Mouse (Mus musculus) left cerebral cortex, adult 11 months (tissue): ENCODE data around the gene Tmem102.

ENCODE experiments used
- DNase-seq: peaks from one replicate; pipeline ENCODE4 v3.0.0; 2022; ENCODE audit warnings: low spot score

Tmem102 gene

DNA sequence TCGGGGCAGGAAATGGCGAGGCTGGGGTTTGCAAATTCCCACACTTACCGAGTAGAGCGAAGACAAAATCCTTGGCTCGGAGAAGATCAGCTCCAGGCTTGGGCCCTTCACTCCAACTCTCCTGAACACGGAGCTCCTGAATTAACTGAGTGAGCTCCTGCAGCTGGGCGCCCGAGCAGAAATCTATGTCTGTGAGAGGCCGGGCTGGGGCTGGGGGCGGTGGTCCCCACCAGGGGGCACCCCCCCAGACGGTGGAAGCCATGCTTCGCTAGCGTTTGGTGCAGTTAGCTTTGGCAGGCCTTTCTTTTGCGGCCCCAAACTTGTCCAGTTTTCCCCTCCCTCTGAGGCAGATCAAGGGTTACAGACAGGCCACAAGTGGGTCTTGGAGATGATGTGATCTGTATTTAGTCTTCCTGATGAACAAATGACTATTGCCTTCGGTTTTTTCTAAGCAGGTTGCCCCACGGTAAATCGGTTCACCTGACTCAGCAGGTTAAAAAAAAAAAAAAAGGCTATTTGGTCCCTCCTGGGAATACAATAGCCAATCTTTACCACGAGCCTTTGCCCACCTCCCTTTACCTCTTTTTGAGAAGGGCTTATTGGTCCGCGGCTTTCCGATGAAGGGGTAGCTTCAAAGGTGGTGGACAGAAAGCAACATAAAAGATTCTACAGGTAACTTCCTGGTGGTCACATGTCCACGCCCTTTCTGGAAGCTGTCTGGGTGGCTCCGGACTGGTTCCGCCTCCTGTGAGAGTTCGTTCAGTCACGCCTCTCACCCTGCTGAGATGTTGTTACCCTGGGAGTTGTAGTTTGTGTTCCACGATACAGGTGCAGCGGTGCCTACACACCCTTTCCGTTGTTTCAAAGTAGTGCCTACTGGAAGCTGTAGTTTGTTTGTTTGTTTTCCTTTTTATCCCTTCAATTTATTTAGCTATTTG is at the start of gene Tmem102:
Gene Tmem102 (minus strand): TSS at position 653 of the 938 bp plus-strand sequence.
- DNase-seq: no peak

- DNase-seq: no peak
Measured at GRCm38 (mm10) chr11:69854680-69855079, 49.3 kb upstream of the Tmem102 start.

DNA sequence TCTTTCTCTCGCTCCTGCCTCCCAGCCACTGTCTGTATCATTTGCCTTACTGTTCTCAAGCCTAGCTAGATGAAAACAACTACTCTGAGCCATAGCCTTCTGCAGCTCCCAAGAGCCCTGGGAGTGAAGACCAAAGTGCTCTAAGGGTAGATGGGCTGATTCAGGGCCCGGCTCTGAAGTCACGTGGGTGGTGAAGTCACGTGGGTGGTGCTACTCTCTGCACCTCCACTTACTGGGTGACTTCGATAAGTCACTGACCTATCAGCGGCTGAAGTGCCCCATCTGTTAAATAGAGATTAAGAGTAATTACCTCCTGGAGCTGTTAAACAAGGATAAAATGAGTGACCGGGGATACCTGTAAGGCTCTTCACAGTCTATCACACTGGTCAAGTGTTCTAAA is 48.6 kb upstream of the Tmem102 start:
- DNase-seq: no peak

DNA sequence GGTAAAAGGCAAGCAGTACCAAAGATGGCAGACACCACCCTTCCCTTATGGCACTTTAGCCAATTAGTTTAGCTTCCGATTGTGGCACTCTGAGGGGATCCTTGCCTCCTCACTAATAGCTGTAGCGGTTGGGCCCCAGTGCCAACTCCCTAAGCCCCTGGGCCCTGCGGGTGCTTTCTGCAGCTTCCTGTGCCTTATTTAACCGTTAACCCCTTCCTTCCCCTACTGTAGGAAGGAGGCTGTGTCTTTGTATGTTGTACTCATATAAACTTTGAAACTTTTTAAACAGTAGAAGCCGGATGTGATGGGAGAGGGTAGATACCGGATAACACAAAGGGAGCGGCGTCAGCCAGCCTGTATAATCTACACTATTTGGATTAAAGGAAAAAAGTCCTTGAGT is 45.3 kb upstream of the Tmem102 start:
- no peak for DNase-seq

DNA sequence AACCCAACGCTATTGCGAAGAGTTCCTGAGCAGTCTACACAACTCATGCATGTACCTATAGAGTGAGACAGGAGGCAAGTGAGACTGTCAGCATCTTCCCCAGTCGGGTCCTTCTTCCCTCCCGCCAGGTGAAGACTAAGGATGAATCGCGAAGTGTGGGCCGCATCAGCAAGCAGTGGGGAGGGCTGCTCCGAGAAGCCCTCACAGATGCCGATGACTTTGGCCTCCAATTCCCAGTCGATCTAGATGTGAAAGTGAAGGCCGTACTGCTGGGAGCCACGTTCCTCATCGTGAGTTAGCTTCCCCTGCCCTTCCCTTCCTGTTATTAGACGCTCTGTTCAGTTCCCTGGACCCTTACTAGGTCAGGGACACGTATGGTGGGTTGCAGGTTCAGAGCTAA is 44.5 kb upstream of the Tmem102 start:
- no peak for DNase-seq

- DNase-seq: no peak
Measured at GRCm38 (mm10) chr11:69849128-69849527, 43.7 kb upstream of the Tmem102 start.

DNA sequence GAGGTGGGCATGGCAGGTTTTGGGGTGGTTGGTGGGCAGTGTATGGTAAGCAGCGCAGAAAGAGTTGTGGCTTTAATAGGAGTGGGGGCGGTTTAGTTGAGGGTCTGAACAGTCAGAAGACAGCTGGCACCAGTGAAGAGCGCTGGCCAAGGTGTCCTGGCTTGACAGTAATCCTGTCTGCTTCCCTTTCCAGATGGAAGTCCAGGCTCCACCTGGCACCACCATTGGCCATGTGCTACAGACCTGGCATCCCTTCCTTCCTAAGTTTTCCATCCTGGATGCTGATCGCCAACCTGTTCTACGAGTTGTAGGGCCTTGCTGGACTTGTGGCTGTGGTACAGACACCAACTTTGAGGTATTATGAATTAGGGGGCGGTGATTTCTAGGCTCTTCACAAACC is 42.6 kb upstream of the Tmem102 start:
- no peak for DNase-seq

DNA sequence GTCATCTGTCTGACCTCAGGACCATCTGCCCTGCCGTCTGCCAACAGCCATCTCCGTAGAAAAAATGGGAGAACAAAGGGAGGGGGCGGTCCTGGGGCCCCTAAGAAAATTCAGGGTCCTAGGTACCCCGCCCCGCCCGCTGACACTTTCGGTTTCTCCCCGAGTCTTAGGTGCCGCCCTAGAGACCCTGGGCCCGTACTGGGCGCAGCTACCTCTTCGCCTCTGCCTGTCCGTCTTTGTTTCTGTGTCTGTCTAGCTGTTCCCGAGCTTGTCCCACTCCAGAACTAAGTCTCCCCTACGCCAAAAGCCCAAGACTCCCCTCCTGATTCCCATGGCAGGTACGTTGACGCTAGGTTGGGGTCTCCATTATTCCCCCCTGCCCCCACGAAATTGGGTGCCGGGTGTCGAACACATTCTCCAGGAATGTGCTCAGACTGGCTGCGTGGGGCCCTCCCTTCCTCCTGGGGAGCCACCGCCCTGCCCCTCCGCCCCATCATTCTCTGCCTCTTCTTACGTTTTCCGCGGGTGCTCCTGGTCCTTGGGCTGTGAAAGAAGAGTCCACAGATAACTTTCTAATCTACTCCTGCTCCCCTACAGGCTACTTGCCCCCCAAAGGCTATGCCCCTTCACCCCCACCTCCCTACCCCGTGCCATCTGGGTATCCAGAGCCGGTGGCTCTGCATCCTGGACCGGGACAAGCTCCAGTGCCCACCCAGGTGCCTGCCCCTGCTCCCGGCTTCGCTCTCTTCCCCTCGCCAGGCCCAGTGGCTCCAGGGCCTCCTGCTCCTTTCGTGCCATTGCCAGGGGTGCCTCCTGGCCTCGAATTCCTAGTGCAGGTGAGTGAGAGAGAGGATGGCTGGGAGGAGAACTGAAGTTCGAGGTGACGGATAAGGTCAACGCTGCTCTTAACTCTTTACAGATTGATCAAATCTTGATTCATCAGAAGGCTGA is 41.6 kb upstream of the Tmem102 start:
- DNase-seq: no peak

- peak; percentile 69 for DNase-seq
Measured at GRCm38 (mm10) chr11:69846198-69846680, 40.8 kb upstream of the Tmem102 start, which contains the start of gene Plscr3. Gene Plscr3 (plus strand): TSS chr11:69846376.

- DNase-seq: no peak
Measured at GRCm38 (mm10) chr11:69838714-69839104, 33.3 kb upstream of the Tmem102 start.

GRCm38 (mm10) chr11:69837952-69838713 is 32.7 kb upstream of the Tmem102 start, which contains the start of gene Tmem256:
Gene Tmem256 (plus strand): TSS chr11:69838514.
- DNase-seq: peak; percentile 98

- DNase-seq: peak; percentile 39
Measured at GRCm38 (mm10) chr11:69837604-69837951, 32.2 kb upstream of the Tmem102 start, which contains the start of gene Nlgn2. Gene Nlgn2 (minus strand): TSS chr11:69837784.

DNA sequence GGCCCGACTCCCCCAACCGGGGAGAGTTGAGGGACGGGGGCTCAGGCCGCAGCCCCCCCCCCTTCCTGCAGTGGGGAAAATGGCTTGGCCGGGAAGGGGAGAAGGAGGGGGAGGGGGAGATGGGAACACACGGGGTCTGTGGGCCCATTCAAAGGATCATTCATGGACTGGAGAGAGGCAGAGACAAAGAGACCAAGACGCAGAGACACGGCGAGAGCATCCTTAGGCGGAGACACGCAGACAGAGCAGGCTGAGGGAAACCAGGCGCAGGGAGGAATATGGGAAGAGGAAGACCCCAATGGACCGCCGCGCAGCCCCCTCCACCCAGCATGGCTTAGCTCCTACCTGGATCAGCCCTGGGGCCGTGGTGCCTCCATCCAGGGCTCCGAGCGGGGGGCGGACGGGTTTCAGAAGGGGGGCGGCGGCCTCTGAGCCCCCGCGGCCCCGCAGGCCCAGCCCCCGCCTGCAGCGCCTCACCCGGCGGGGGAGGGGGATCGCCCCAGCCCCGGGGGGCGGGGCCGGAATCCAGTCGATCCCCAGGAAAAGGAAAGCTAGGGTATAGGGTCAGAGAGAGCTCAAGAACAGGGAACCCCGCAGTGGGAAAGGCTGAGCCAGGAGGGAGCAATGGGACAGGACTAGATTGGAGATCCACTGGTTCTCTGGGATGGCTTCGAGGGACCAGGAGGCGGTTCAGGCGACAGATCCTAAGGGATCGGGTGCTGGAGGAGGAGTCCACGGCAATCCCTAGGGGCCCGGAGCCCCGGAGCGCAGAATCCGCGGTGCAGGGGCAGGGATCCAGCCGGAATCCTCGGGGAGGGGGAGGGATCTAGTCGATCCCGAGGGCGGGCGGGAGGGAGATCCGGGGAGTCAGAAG is 31.5 kb upstream of the Tmem102 start:
- no peak for DNase-seq

GRCm38 (mm10) chr11:69835966-69836335 is 30.5 kb upstream of the Tmem102 start:
- DNase-seq: no peak

- no peak for DNase-seq
Measured at GRCm38 (mm10) chr11:69835326-69835965, 30.0 kb upstream of the Tmem102 start.

DNA sequence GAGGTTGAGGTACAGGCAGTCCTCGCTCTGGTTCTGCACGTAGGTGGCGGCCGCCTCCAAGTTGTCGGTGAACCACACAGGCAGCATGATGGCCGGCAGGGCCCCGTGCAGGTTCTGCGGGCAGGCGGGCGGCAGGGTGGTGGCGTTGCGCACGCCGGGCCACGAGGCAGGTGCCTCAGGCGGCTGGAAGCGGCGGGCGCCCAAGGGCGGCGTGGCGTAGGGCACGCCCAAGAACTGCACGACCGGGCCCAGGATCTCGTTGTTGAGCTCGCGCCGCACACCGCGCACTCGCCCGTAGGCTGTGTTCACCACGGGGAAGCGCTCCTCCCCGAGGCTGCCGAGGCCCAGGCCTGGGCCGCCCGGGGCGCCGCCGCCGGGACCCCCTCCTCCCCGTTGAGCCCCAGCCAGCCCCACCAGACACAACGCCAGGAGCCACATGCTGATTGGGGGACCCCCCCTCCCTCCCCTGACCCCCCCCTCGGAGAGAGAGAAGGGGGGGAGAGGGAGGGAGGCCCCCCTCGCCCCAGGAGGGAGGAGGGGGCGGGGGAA is 28.7 kb upstream of the Tmem102 start:
- DNase-seq: no peak

- DNase-seq: no peak
Measured at GRCm38 (mm10) chr11:69833554-69833953, 28.1 kb upstream of the Tmem102 start.

GRCm38 (mm10) chr11:69828832-69829231 is 23.4 kb upstream of the Tmem102 start:
- no peak for DNase-seq

DNA sequence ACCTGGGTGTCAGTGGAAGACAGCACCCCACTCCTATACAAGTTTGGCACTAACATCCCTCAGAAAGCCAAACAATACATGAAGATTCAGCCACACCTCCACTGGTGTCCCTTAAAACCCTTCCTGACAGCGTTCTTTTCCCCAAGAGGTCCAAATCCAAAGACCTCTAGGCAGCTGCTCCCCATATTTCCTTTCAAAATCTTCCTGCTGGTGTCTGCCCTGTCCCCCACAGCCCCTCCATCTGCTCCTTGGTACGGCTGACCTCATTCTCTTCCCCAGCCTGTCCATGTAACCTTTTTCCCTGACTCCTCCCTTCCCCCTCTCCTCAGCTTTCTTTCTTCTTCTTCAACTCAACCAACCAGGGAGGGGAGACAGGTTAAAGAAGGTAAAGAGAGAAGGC is 18.0 kb upstream of the Tmem102 start:
- DNase-seq: no peak

DNA sequence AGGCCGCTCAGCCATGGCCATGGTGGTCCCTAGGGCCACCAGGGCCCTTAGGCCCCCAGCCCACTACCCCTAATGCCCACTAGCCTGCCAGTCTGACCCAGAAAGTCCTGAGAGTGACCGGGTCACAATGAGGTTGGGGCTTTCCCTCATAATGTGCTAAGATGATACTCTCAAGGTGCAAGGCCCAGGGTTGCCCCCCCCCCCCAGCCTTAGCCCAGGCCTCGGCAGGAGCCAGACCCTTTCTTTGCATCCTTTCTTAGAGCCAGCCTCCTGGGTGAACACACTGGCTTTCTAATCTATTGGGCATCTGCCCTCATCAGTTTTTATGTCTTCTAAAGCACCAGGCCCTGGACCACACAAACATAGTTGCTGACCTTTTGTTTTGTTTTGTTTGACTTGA is 16.7 kb upstream of the Tmem102 start, which contains the start of gene Spem1:
Gene Spem1 (minus strand): TSS at position 101 of the 400 bp plus-strand sequence.
- no peak for DNase-seq
